Mouse (Mus musculus) MEL (cell line): ENCODE measurements at regions not wholly inside any gene's neighbourhood (a gene's known extent, or its start where the extent isn't known, plus 50 kb on each side); places are given as distances from the start of the nearest gene placed in this dataset.

Experiments used
- DNase-seq: peaks from one replicate; pipeline ENCODE4 v3.0.0; 2011; ENCODE audit warnings: low read depth, low spot score
- H3K27ac ChIP-seq: 2 replicates; pipeline ENCODE4 v1.5.1; 2012; ENCODE audit warnings: low read depth, mild to moderate bottlenecking, control low read depth, low read length, moderate library complexity; ENCODE audit not compliant: control insufficient read depth
- H3K27me3 ChIP-seq, 2 experiments: fragments of 150-350 bp in 1 of 2; sonication (generic) in 1 of 2; 2 replicates each; pipeline ENCODE4 v1.6.1; 2012; ENCODE audit warnings: low read length in 2 of 2, mild to moderate bottlenecking in 2 of 2, improper control_type of control experiment in 1 of 2, moderate library complexity in 1 of 2; ENCODE audit not compliant: insufficient read depth in 2 of 2, control insufficient read depth in 1 of 2
- H3K36me3 ChIP-seq, 2 experiments: 2 replicates each; pipeline ENCODE4 v1.6.1; 2012 to 2014; ENCODE audit warnings: low read length in 2 of 2, improper control_type of control experiment in 1 of 2, inconsistent platforms in 1 of 2, mild to moderate bottlenecking in 1 of 2; ENCODE audit not compliant: insufficient read depth in 2 of 2, control insufficient read depth in 1 of 2
- H3K4me1 ChIP-seq, 2 experiments: fragments of 150-350 bp in 1 of 2; sonication (generic) in 1 of 2; 2 replicates each; pipeline ENCODE4 v1.6.1; 2012; ENCODE audit warnings: low read length in 2 of 2, improper control_type of control experiment in 1 of 2, mild to moderate bottlenecking in 1 of 2; ENCODE audit not compliant: insufficient read depth in 2 of 2, control insufficient read depth in 1 of 2
- H3K4me3 ChIP-seq, 2 experiments: fragments of 150-350 bp in 1 of 2; sonication (generic) in 1 of 2; 2 replicates each; pipeline ENCODE4 v1.5.1; 2012; ENCODE audit warnings: low read depth in 2 of 2, low read length in 2 of 2, mild to moderate bottlenecking in 2 of 2, moderate library complexity in 2 of 2, control low read depth in 1 of 2, improper control_type of control experiment in 1 of 2; ENCODE audit not compliant: control insufficient read depth in 1 of 2, insufficient read depth in 1 of 2
- H3K79me2 ChIP-seq: 2 replicates; pipeline ENCODE4 v1.6.1; 2012; ENCODE audit warnings: mild to moderate bottlenecking, low read length, moderate library complexity; ENCODE audit not compliant: control insufficient read depth, poor library complexity, insufficient read depth
- H3K9ac ChIP-seq: 2 replicates; pipeline ENCODE4 v1.6.1; 2012; ENCODE audit warnings: low read depth, mild to moderate bottlenecking, control low read depth, low read length, moderate library complexity; ENCODE audit not compliant: control insufficient read depth, poor library complexity, severe bottlenecking
- H3K9me3 ChIP-seq: fragments of 150-350 bp; sonication (generic); replicated peaks from 2 replicates; pipeline ENCODE4 v1.6.1; 2012; ENCODE audit warnings: mild to moderate bottlenecking, low read length, improper control_type of control experiment, moderate library complexity; ENCODE audit not compliant: insufficient read depth
- CHD2 ChIP-seq: IDR thresholded peaks from 2 replicates; pipeline ENCODE4 v1.6.1; 2011; ENCODE audit warnings: low read length, improper control_type of control experiment
- CTCF ChIP-seq, 3 experiments: IDR thresholded peaks in 2 of 3; conservative IDR thresholded peaks in 1 of 3; 2 replicates each; pipeline ENCODE4 v1.5.1; 2011 to 2012; ENCODE audit warnings: low read length in 3 of 3, low read depth in 2 of 3, mild to moderate bottlenecking in 2 of 3, improper control_type of control experiment in 1 of 3, inconsistent platforms in 1 of 3, mixed read lengths in 1 of 3, moderate library complexity in 1 of 3; ENCODE audit not compliant: control insufficient read depth in 1 of 3, insufficient read depth in 1 of 3, poor library complexity in 1 of 3, severe bottlenecking in 1 of 3
- E2F4 ChIP-seq: IDR thresholded peaks from 2 replicates; pipeline ENCODE4 v1.6.1; 2011; ENCODE audit warnings: low read depth, low read length, improper control_type of control experiment, borderline replicate concordance
- ELF1 ChIP-seq: IDR thresholded peaks from 2 replicates; pipeline ENCODE4 v1.6.1; 2014; ENCODE audit warnings: low read depth, mild to moderate bottlenecking, inconsistent platforms, low read length, improper control_type of control experiment, moderate library complexity
- GATA1 ChIP-seq: IDR thresholded peaks from 2 replicates; pipeline ENCODE4 v1.6.1; 2011; ENCODE audit warnings: low read depth, low read length, improper control_type of control experiment
- KAT2A ChIP-seq: conservative IDR thresholded peaks from 2 replicates; pipeline ENCODE4 v1.6.1; 2012; ENCODE audit warnings: low read depth, low read length, improper control_type of control experiment, inconsistent platforms
- MAX ChIP-seq: IDR thresholded peaks from 2 replicates; pipeline ENCODE4 v1.6.1; 2011; ENCODE audit warnings: low read length, improper control_type of control experiment
- MAZ ChIP-seq: IDR thresholded peaks from 2 replicates; pipeline ENCODE4 v1.6.1; 2012; ENCODE audit warnings: low read depth, mild to moderate bottlenecking, inconsistent platforms, low read length, improper control_type of control experiment
- MXI1 ChIP-seq: IDR thresholded peaks from 2 replicates; pipeline ENCODE4 v1.6.1; 2011; ENCODE audit warnings: mild to moderate bottlenecking, low read depth, low read length, improper control_type of control experiment
- MYB ChIP-seq: IDR thresholded peaks from 2 replicates; pipeline ENCODE4 v1.6.1; 2011; ENCODE audit warnings: mild to moderate bottlenecking, low read depth, low read length, improper control_type of control experiment
- NRF1 ChIP-seq: IDR thresholded peaks from 2 replicates; pipeline ENCODE4 v1.6.1; 2014; ENCODE audit warnings: low read depth, mild to moderate bottlenecking, inconsistent platforms, low read length, improper control_type of control experiment, moderate library complexity; ENCODE audit not compliant: poor library complexity, insufficient read depth, severe bottlenecking
- POLR2A ChIP-seq, 2 experiments: IDR thresholded peaks; 2 replicates each; pipeline ENCODE4 v1.6.1; 2011 to 2012; ENCODE audit warnings: low read length in 2 of 2, mild to moderate bottlenecking in 2 of 2, control low read depth in 1 of 2, improper control_type of control experiment in 1 of 2, low read depth in 1 of 2, moderate library complexity in 1 of 2; ENCODE audit not compliant: control insufficient read depth in 1 of 2, insufficient read depth in 1 of 2, poor library complexity in 1 of 2
- RAD21 ChIP-seq: IDR thresholded peaks from 2 replicates; pipeline ENCODE4 v1.6.1; 2011; ENCODE audit warnings: mild to moderate bottlenecking, low read depth, low read length, improper control_type of control experiment
- SIN3A ChIP-seq: IDR thresholded peaks from 2 replicates; pipeline ENCODE4 v1.6.1; 2012; ENCODE audit warnings: low read length, improper control_type of control experiment, inconsistent platforms
- SMC3 ChIP-seq: IDR thresholded peaks from 2 replicates; pipeline ENCODE4 v1.6.1; 2011; ENCODE audit warnings: low read depth, low read length, improper control_type of control experiment
- USF1 ChIP-seq: IDR thresholded peaks from 2 replicates; pipeline ENCODE4 v1.6.1; 2014; ENCODE audit warnings: low read depth, mild to moderate bottlenecking, inconsistent platforms, low read length, improper control_type of control experiment, moderate library complexity
- ZC3H11A ChIP-seq: IDR thresholded peaks from 2 replicates; pipeline ENCODE4 v1.6.1; 2012; ENCODE audit warnings: low read depth, mild to moderate bottlenecking, inconsistent platforms, low read length, improper control_type of control experiment
- ZNF384 ChIP-seq: IDR thresholded peaks from 2 replicates; pipeline ENCODE4 v1.6.1; 2012; ENCODE audit warnings: low read depth, mild to moderate bottlenecking, inconsistent platforms, low read length, improper control_type of control experiment

- TF ChIP-seq CTCF (IDR thresholded peaks at IDR 0.05 in 2 of 3, conservative IDR thresholded peaks at IDR 0.05 in 1 of 3; ENCODE audit: control insufficient read depth in 1 of 3, insufficient read depth in 1 of 3, low read depth in 2 of 3, low read length in 3 of 3, poor library complexity in 1 of 3, severe bottlenecking in 1 of 3) (peak in 2 of 3 experiments; percentile 2 to 9; a peak in 1 of 6 replicates), MAZ (no peak)
- Histone ChIP-seq H3K9ac (no peak overlapping the region), H3K79me2 (no peaks in the 10 kb centered on the region), H3K4me3 (no peak overlapping the region), H3K36me3 (no peaks in the 10 kb centered on the region), H3K27me3 (no peaks in the 10 kb centered on the region), H3K27ac (no peak overlapping the region), H3K9me3 (no peaks in the 10 kb centered on the region), H3K4me1 (no peaks in the 10 kb centered on the region)
- DNase-seq: peak; percentile 5
Measured at GRCm38 (mm10) chr8:117958914-117959313, 157.2 kb upstream of the Mphosph6 start.

GRCm38 (mm10) chr8:117951656-117952055 is 149.9 kb upstream of the Mphosph6 start:
- no peak overlapping the region for H3K4me3 ChIP-seq
- no peak overlapping the region for H3K27ac ChIP-seq
- H3K27me3 ChIP-seq: no peaks in the 10 kb centered on the region
- no peaks in the 10 kb centered on the region for H3K4me1 ChIP-seq
- H3K79me2 ChIP-seq: no peaks in the 10 kb centered on the region
- TF ChIP-seq RAD21 (no peak), MYB (no peak), E2F4 (no peak), NRF1 (no peak), MAX (no peak), ELF1 (no peak), MXI1 (no peak), ZC3H11A (no peak), POLR2A (IDR thresholded peaks at IDR 0.05; ENCODE audit: control insufficient read depth in 1 of 2, insufficient read depth in 1 of 2, low read depth in 1 of 2, low read length in 2 of 2, poor library complexity in 1 of 2) (no peak), GATA1 (no peak), MAZ (no peak), KAT2A (no peak), SMC3 (no peak), ZNF384 (no peak), SIN3A (no peak), USF1 (no peak), CTCF (IDR thresholded peaks at IDR 0.05 in 2 of 3, conservative IDR thresholded peaks at IDR 0.05 in 1 of 3; ENCODE audit: control insufficient read depth in 1 of 3, insufficient read depth in 1 of 3, low read depth in 2 of 3, low read length in 3 of 3, poor library complexity in 1 of 3, severe bottlenecking in 1 of 3) (no peak), CHD2 (no peak)
- TF ChIP-seq, all 39 proteins: peak for 0
- Histone ChIP-seq H3K36me3 (no peaks in the 10 kb centered on the region), H3K9ac (no peak overlapping the region), H3K9me3 (no peaks in the 10 kb centered on the region)
- DNase-seq: no peak
